Mouse (Mus musculus): ENCODE measurements around the gene Sox6.

- TF ChIP-seq TAL1 (conservative IDR thresholded peaks at IDR 0.05; ENCODE audit: low read depth, low read length) (no peak), CTCF (IDR thresholded peaks at IDR 0.05; ENCODE audit: low read depth, low read length) (no peak), GATA2 (IDR thresholded peaks at IDR 0.05; ENCODE audit: borderline replicate concordance, low read depth, low read length) (no peak), POLR2AphosphoS5 (IDR thresholded peaks at IDR 0.05; ENCODE audit: insufficient replicate concordance, low read depth, low read length) (no peak), GATA1 (IDR thresholded peaks at IDR 0.05; ENCODE audit: borderline replicate concordance, low read length) (no peak)
These were observed 345.4 kb downstream of the Sox6 start for GRCm38 (mm10) chr7:115693206-115693605.

Measured in G1E (cell line).